Mouse (Mus musculus): ENCODE measurements at regions not wholly inside any gene's neighbourhood (a gene's known extent, or its start where the extent isn't known, plus 50 kb on each side); places are given as distances from the start of the nearest gene placed in this dataset.

DNA sequence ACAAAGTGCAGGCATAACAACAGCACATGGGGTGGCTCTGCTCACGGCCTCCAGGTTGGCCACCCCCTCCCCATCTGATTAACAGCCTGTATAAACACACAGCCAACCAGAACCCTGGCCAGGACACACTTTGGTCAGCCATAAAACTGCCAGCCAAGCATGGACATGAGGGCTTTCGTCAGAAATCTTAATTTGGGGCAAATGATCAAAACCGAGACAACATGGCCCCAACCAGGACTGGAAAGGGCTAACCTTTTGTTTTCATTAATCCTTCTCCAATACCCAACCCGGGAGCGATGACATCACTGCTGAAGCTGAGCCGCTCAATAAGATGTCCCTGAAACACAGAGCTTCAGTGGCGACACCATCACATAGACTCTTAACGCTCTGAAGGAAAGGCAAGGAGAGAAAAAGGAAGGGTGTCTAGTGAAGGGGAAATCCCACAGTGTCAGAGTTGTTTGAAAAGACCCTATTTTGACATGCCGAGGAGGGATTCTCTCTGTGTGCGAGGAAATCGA, 351.9 kb upstream of the Npvf start:
- no peak overlapping the region for H3K4me3 ChIP-seq (ENCODE audit: insufficient read depth, low read depth, low read length)
- H3K4me1 ChIP-seq (ENCODE audit: control insufficient read depth, insufficient read depth, insufficient read length, low read length), result no peaks in the 10 kb centered on the region
- no peak overlapping the region for H3K27ac ChIP-seq (replicated peaks; ENCODE audit: low read depth, low read length)

DNA sequence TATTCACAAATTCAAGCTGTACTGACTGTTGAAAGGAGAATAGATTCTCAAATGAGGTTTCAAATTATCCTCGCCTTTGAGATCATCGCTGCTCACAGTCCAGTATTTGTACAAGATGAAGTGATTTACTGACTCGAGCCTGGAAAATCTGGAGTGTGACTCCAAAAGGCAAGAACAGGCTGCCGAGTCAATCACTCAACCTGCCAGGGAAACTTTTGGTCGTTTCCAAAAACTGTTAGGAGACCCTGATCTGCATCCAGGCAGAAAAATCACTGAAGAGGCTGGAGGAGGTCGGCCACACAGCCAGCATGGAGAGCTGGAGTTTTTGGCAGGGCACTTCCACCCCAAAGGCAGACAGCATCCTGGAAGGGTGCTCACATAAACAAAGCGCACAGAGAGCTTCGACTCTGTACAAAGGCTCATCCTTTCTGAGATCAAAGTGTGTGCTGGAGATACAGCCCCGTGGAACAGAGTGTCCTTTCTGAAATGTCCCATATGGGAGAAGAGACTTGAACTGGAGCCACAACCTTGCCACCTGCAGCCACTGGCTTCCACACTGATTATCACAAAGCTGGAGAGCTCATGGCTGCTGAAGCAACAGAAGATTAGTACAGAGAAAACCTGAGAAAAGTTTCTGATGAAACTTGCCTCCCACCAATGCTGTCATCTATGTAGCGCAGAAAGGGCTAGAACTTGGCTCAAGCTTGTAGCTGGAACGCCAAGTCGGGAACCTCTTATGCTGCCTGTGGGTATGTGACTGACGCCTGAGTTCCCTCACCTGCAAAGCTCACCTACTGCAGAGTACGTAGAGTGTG, 355.5 kb upstream of the Npvf start:
- Histone ChIP-seq H3K27ac (replicated peaks; ENCODE audit: low read depth, low read length) (no peak overlapping the region), H3K4me3 (ENCODE audit: insufficient read depth, low read depth, low read length) (no peak overlapping the region), H3K4me1 (ENCODE audit: control insufficient read depth, insufficient read depth, insufficient read length, low read length) (no peaks in the 10 kb centered on the region)

DNA sequence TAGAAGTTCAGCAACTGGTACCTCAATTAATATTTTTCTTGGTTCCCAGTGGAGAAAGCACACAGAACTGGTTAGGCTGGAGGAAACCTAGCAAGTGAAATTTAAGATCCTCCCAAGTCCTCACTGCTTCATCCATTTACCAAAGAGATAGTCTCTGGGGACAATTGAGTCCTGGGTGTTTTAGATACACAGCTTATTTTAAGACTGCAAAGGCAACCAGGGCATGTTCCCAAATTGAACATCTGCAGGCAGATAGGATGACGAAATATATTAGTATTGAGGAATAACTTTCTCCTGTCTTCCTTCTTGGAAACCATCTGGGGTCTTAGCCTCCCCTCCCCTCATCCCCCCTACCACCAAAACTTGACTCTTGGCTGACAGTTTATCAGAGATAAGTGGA, 356.3 kb upstream of the Npvf start:
- Histone ChIP-seq H3K4me3 (ENCODE audit: insufficient read depth, low read depth, low read length) (no peak overlapping the region), H3K27ac (replicated peaks; ENCODE audit: low read depth, low read length) (no peak overlapping the region), H3K4me1 (ENCODE audit: control insufficient read depth, insufficient read depth, insufficient read length, low read length) (no peaks in the 10 kb centered on the region)

DNA sequence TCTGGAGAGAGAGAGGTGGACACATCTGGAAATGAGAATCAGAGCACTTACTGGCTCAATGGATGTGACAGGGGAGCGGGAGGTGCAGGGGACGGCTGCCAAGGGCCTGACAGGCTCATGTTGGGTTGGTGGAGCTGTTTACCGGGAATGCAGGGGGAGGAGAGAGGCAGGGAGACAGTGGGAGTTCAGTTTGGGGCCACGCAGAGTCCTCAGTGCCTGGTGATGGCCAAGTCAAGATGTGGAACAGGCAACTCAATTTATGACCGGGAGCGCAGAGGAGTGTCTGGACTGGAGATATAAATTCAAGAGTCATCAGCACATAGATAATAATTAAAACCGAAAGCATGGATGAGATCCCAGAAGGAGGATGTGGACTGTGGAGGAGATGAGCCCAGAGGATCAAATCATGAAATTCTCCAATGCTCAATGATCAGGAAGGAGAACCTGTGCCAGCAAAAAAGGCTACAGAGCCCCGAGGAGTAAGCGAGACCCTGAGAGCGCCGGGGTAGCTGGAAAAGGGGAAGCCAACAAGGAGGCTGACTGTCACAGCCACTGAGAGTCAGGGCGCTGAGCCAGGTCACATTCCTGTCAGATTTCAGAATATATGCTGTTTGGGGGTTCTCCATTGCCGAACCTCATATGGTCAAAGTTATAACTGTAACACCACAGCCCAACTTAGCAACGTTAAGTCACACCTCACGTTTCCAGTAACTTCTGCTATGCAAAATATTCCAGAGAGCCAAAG, 358.0 kb upstream of the Npvf start:
- Histone ChIP-seq H3K4me3 (ENCODE audit: insufficient read depth, low read depth, low read length) (no peak overlapping the region), H3K4me1 (ENCODE audit: control insufficient read depth, insufficient read depth, insufficient read length, low read length) (no peaks in the 10 kb centered on the region), H3K27ac (replicated peaks; ENCODE audit: low read depth, low read length) (no peak overlapping the region)

DNA sequence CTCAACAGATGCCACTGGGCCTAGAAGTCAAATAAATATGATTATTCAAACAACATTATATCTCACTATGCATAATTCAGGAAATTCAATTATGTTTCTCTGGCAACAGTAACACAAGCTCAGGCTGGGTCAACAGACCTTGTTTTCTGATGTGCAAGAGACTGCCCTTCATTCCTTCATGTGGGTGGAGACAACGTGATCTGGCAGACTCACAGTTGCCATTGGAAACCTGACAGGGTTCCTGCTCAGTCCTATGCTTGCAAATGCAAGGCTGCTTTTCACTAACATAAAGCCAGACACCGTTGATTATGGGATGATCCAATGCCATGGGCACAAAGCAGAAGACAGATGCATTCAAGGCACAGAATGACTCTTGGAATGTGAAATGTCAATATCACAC, 361.5 kb upstream of the Npvf start:
- no peak overlapping the region for H3K4me3 ChIP-seq (ENCODE audit: insufficient read depth, low read depth, low read length)
- H3K4me1 ChIP-seq (ENCODE audit: control insufficient read depth, insufficient read depth, insufficient read length, low read length), result no peaks in the 10 kb centered on the region
- no peak overlapping the region for H3K27ac ChIP-seq (replicated peaks; ENCODE audit: low read depth, low read length)

DNA sequence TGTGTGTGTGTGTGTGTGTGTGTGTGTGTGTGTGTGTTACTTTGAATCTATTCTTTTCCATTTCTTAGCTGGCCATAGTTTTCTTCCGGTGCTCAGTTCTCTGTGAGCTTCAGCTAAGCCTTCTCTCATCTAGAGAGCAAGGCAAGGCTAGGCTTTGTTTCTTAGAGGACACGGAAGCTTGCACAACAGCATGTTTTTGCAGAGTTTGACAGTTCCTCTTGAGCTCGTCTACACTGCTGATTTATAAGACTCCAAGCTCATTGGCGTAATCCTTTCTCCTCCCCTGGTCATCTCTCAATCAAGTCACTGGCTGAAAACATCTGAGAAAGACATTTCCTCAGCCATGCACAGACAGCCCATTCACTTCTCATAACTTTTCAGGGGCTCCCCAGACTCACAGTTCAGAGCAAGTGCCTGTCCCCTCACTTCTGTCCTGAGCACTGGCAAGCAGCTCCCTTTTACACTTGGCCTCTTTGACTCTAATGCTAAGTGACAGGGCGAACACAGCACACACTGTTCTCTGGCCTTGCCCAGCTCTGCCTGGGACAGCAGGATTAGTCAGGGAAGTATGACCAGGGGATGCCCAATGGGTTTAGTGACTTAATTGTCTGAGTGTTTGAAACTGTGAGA, 362.3 kb upstream of the Npvf start:
- Histone ChIP-seq H3K27ac (replicated peaks; ENCODE audit: low read depth, low read length) (no peak overlapping the region), H3K4me3 (ENCODE audit: insufficient read depth, low read depth, low read length) (no peak overlapping the region), H3K4me1 (ENCODE audit: control insufficient read depth, insufficient read depth, insufficient read length, low read length) (no peaks in the 10 kb centered on the region)

DNA sequence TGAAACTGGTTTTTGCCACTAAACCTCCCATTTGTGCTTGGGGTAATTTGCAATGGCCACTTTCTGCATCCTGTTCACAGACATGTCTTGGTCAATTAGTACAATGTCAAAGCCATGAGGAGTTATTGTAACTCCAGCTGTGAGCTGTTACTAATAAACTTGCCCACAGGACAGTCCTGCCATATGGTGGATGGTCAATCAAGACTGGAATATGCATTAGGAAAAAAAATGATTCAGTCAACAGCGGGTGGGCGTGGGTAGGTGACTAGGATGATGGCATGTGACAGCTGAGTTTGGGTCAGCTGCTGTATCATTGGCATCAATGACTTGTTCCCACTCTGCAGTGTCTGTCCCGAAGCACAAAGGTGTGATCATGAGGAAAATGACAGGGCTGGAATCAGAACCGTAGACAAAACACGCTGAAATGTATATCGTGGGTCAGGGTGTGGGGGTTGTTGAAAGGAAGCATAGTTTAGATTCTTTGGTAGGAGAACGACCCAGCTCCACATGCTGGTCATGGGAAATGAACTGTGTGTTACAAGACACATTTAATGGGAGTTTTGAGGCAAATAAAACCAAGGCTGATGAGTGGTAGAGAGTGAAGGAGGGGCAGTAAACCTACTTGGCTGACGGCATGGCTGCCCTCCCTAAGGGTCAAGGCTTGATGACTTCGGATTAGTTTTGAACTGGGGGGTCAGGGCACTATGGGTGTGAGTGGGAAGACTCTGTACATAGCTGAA, 363.2 kb upstream of the Npvf start:
- no peaks in the 10 kb centered on the region for H3K4me1 ChIP-seq (ENCODE audit: control insufficient read depth, insufficient read depth, insufficient read length, low read length)
- no peak overlapping the region for H3K4me3 ChIP-seq (ENCODE audit: insufficient read depth, low read depth, low read length)
- no peak overlapping the region for H3K27ac ChIP-seq (replicated peaks; ENCODE audit: low read depth, low read length)

DNA sequence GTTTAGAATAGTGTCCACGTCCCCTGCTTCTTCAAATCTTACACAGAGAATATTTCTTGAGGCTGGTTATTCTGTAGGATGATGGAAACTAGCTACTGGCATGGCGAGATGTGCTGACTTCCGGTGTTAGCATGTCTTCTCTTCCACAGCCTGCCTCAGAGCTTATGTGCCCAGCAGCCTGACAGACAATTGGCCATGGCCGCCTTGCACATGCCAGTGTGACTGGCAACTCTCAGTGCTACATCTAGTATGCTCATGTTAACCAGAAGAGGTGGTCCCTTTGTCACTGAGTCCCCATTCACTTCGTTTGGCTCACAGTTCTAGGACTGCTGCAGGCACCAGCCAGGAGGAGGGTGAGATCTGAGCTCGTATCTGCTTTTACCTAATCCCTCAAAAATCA, 367.0 kb upstream of the Npvf start:
- no peaks in the 10 kb centered on the region for H3K4me1 ChIP-seq (ENCODE audit: control insufficient read depth, insufficient read depth, insufficient read length, low read length)
- no peak overlapping the region for H3K4me3 ChIP-seq (ENCODE audit: insufficient read depth, low read depth, low read length)

DNA sequence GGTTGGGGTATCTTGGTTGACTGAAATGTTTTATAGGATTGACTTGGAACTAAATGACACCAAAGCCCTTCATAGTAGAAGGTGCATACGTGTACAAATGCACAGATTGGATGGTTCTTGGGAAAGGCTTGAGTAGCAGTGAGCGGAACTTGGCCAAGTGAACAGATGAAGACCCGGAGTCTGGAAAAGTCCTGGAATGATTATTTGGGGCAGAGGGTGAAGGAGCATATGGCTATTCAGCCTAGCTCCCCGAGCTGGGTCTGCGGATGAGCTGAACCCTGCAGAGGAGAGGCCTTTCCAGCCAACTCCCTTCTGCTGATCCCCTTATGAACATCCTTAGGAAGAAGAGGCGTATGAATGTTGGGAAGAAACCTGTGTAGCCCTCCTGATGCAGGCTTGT, 369.1 kb upstream of the Npvf start:
- Histone ChIP-seq H3K27ac (replicated peaks; ENCODE audit: low read depth, low read length) (no peak overlapping the region), H3K4me1 (ENCODE audit: control insufficient read depth, insufficient read depth, insufficient read length, low read length) (no peaks in the 10 kb centered on the region), H3K4me3 (ENCODE audit: insufficient read depth, low read depth, low read length) (no peak overlapping the region)

More for the DNA sequence above, 367.0 kb upstream of the Npvf start:
- H3K27ac ChIP-seq (replicated peaks; ENCODE audit: low read depth, low read length), result no peak overlapping the region

DNA sequence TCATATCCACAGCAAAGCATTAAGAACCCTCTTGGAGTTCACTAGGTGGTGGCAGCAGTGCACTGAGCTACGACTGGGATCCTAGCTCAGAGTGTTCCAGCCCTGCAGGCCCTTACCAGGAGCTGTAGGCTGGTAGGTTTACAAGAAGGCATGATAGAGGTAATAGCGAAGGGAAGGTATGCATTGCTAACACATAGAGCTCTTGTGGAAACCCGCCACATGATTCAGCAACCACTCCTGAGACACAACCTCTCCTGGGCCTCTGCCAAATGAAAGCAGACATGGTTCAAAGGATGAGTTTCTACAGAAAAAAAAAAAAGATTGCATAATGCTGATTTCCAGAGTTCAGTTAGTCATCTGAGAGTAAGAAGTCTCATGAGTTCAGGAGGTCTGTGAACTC, 370.5 kb upstream of the Npvf start:
- Histone ChIP-seq H3K4me3 (ENCODE audit: insufficient read depth, low read depth, low read length) (no peak overlapping the region), H3K27ac (replicated peaks; ENCODE audit: low read depth, low read length) (no peak overlapping the region), H3K4me1 (ENCODE audit: control insufficient read depth, insufficient read depth, insufficient read length, low read length) (no peaks in the 10 kb centered on the region)

DNA sequence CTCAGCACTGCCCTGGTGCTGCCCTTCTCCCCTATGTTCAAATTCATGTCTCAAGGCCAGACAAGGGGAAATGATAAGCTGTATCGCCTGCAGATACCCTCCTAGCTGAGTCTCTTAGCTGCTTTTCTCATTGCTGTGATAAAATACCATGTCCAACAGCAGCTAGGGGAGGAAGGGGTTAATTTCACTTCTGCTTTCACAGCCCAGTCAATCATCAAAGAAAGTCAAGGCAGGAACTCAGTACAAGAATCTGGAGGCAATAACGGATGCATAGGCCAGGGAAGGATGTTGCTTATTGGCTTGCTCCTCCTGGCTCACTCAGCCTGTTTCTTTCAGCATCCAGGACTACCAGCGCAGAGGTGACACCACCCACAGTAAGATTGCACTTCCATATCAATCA, 371.2 kb upstream of the Npvf start:
- no peaks in the 10 kb centered on the region for H3K4me1 ChIP-seq (ENCODE audit: control insufficient read depth, insufficient read depth, insufficient read length, low read length)
- H3K4me3 ChIP-seq (ENCODE audit: insufficient read depth, low read depth, low read length), result no peak overlapping the region
- H3K27ac ChIP-seq (replicated peaks; ENCODE audit: low read depth, low read length), result no peak overlapping the region

DNA sequence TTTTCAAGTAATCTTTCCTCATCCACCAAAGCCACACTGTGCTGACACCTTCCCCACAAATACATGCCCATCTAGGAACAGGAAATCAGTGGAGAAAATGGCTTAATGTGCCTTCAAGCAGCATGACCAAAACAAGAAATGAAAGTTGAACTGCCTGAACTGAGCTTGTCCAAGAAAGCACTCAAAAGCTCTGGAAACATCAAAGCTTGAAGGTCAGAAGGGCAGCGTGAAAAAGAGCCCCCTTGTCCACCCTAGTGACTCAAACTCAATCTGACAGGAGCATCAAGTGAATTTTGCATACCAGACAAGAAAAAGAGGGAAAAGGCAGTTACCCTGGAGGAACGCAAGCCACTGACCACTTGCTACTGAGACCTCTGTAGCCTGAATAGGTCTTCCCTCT, 373.1 kb upstream of the Npvf start:
- no peak overlapping the region for H3K27ac ChIP-seq (replicated peaks; ENCODE audit: low read depth, low read length)
- H3K4me3 ChIP-seq (ENCODE audit: insufficient read depth, low read depth, low read length), result no peak overlapping the region
- no peaks in the 10 kb centered on the region for H3K4me1 ChIP-seq (ENCODE audit: control insufficient read depth, insufficient read depth, insufficient read length, low read length)

DNA sequence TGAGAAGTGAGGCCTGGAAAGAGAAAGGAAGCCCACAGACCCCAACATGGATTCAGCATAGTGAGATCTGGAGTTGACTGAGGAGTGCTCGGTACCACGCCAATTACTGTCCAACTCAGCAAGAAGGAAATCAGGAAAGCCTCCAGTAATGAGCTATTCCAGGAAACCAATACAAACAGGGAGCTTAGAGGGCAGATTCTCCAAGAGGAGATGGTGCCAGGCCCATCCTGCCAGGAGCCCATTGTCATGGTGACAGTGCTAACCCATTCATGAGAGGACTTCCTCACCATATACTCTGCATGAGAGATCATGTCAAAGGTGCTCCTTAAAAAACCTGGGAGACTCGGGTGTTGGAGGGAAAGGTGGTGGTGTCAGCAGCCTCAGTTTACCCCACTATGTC, 375.3 kb upstream of the Npvf start:
- no peak overlapping the region for H3K27ac ChIP-seq (replicated peaks; ENCODE audit: low read depth, low read length)
- no peaks in the 10 kb centered on the region for H3K4me1 ChIP-seq (ENCODE audit: control insufficient read depth, insufficient read depth, insufficient read length, low read length)
- no peak overlapping the region for H3K4me3 ChIP-seq (ENCODE audit: insufficient read depth, low read depth, low read length)

DNA sequence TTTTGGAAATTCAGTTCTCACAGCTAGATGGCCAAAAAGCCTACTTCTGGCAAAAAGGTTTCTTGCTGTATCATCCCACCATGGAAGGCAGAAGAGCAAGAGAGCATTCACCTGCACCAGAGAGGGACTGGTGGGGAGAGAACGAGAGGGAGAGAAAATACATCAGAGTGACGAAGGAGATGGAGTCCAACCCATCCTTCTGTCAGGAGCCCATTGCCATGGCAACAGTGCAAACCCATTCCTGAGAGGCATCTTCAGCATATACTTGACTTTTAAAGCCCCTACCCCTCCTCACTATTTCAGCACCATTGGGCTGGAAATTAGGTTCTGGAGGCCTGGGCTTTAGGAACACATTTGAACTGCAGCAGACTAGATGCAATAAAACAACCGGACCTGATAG, 375.7 kb upstream of the Npvf start:
- no peak overlapping the region for H3K4me3 ChIP-seq (ENCODE audit: insufficient read depth, low read depth, low read length)
- H3K4me1 ChIP-seq (ENCODE audit: control insufficient read depth, insufficient read depth, insufficient read length, low read length), result no peaks in the 10 kb centered on the region

DNA sequence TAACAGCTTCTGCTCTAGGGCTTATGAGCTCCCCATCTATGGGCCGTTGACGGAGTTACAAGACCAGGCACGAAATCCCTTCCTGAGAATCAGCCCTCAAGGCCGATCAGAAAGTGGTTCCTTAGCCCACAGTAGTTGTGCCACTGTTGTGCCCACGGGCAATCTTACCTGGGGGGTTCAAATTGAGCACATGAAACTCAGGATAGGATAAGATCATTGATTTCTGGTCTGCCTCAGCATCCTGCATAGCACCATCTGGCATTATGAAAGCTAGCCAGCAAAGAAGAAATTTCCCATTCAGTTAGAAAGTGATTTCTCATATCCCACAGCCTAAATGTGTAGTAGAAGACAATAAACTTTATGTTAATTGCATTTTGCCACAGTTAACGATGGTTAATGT, 379.6 kb upstream of the Npvf start:
- Histone ChIP-seq H3K4me1 (ENCODE audit: control insufficient read depth, insufficient read depth, insufficient read length, low read length) (peaks cover 5% of the 10 kb centered on the region), H3K27ac (replicated peaks; ENCODE audit: low read depth, low read length) (no peak overlapping the region), H3K4me3 (ENCODE audit: insufficient read depth, low read depth, low read length) (no peak overlapping the region)

More for the DNA sequence above, 375.7 kb upstream of the Npvf start:
- no peak overlapping the region for H3K27ac ChIP-seq (replicated peaks; ENCODE audit: low read depth, low read length)

All from brown adipose tissue, adult 24 weeks (tissue).